8 mouse cellular contexts compared by ENCODE assay signal in the genomic region with DNA sequence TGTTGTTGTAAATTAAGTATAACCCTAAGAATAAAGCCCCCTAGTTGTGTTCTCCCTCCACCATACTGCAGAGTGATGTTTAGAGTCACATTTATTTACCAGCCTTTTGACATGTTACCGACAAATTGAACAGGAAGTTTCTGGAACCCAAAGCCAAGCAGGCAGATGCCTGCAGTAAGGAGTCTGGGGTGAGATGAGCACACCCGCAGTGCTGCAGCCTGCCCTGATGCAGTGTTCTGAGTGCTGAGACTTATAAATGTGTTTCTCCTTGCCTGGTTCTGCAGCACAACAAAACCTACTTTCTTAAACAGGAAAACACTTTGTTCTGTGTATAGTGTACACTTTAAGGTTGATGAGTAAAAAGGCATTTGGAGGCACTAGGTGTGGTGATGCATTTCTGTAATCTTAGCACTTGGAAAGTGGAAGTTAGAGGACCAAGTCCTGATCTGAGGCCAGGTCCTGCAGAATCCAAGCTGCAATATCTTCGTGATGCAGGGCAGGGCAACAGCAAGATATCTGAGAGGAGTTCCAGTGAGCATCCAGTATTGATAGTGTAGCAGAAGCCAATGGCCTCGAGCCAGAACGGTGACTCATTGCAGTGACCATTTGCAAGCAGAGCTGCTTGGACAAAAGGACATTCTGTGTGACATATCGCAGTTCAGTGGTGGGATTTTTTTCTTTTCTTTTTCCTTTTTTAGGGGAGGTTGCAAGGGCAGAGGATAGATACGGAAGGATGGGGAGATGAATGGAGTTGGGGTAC. TPM values are rescaled to one million over a fixed set of nuclear protein-coding genes. Genes with fewer than 3 reads are reported as not detected.
DNase-seq lines count a peak whose midpoint lies in the region; ATAC-seq and TF ChIP-seq lines count a peak whose summit lies in the region.

No protein-coding gene starts in this region.

- WGBS in heart, postnatal 0 days = 26% methylated on average over 7 of the region's 7 CpGs

- H3K4me3 ChIP-seq in heart, postnatal 0 days (ENCODE audit: low read depth, low read length) = no peak overlapping the region

- H3K4me2 ChIP-seq in heart, postnatal 0 days (ENCODE audit: low read depth, low read length) = no peak overlapping the region

- no peak for ATAC-seq in heart, postnatal 0 days (ENCODE audit: insufficient read depth, low read depth)
- ATAC-seq in erythroid progenitor cell, adult 5-6 weeks (replicated peaks; ENCODE audit: low FRiP score, poor library complexity, severe bottlenecking) = no peak
- ATAC-seq in erythroblast, adult 5-6 weeks (replicated peaks; ENCODE audit: low FRiP score, poor library complexity, severe bottlenecking) = no peak

- no peak overlapping the region for H3K9ac ChIP-seq in heart, postnatal 0 days (replicated peaks; ENCODE audit: low read depth, low read length)

- H3K36me3 ChIP-seq in heart, postnatal 0 days (replicated peaks; ENCODE audit: control insufficient read depth, insufficient read depth, low read length) = no peaks in the 10 kb centered on the region

- H3K4me1 ChIP-seq in heart, postnatal 0 days (ENCODE audit: control insufficient read depth, insufficient read depth) = peaks cover 28% of the 10 kb centered on the region

- no peaks in the 10 kb centered on the region for H3K9me3 ChIP-seq in heart, postnatal 0 days (replicated peaks; ENCODE audit: control insufficient read depth, low read length)

- TF ChIP-seq EP300 in heart, postnatal 0 days (IDR thresholded peaks at IDR 0.05; ENCODE audit: low read depth) = no peak

- DNase-seq in embryo, embryonic 10 days (ENCODE audit: low spot score) = peak; percentile 25
- DNase-seq in embryo, embryonic 11 days = no peak
- DNase-seq in 416B (ENCODE audit: low read depth) = peak; percentile 73
- DNase-seq in cerebellum, postnatal 10 days = peak; percentile 95 to 96
- DNase-seq in heart, postnatal 0 days (ENCODE audit: low spot score) = peak; percentile 71
- DNase-seq in lung, postnatal 14 days = peak; percentile 78

- H3K27me3 ChIP-seq in heart, postnatal 0 days (ENCODE audit: control insufficient read depth, insufficient read depth, low read length) = no peaks in the 10 kb centered on the region

- 0 out of 2 replicates have a peak overlapping the region, but pooled peaks have one; percentile 14 for H3K27ac ChIP-seq in heart, postnatal 0 days (ENCODE audit: low read depth)

- TF ChIP-seq CTCF in heart, postnatal 0 days (IDR thresholded peaks at IDR 0.05; ENCODE audit: low read depth) = no peak

RNA-seq across cellular contexts. Expression of a gene that starts 58.0 kb away (rescaled TPM):
- total RNA-seq in heart, postnatal 0 days (2014; rRNA removed; ENCODE audit: low replicate concordance) = 18.2 and 34.0 TPM in 2 replicates
- polyA plus RNA-seq in heart, postnatal 0 days (2015; fragmentation: Nextera tagmentation; extraction: Ambion mirVana) = 15.4 and 16.9 TPM in 2 replicates
- 0.72 TPM in 1 of 2 replicates, not detected in the other for total RNA-seq in erythroid progenitor cell, adult 5-6 weeks (2015; ENCODE audit: low replicate concordance)
- total RNA-seq in erythroid progenitor cell, adult 5-6 weeks (2017; ENCODE audit: low replicate concordance) = 1.0 and 1.7 TPM in 2 replicates
- total RNA-seq in erythroblast, adult 5-6 weeks (2015; ENCODE audit: low replicate concordance) = not detected in 2 replicates
- total RNA-seq in erythroblast, adult 5-6 weeks (2017; ENCODE audit: low replicate concordance) = 0.60 and 0.98 TPM in 2 replicates
